Mouse (Mus musculus) midbrain, postnatal 0 days (tissue): Measurements from ENCODE around the gene Igfbp7. TPM values are rescaled to one million over a fixed set of nuclear protein-coding genes. Genes with fewer than 3 reads are reported as not detected.

ENCODE experiments used
- ATAC-seq: fragments of 200-750 bp; cut with Nextera tagmentation; 2 replicates; pipeline ENCODE4 v1.8.0; 2017; ENCODE audit warnings: moderate number of reproducible peaks, mild to moderate bottlenecking, moderate TSS enrichment, moderate library complexity; ENCODE audit not compliant: low FRiP score
- DNase-seq: peaks from one replicate; pipeline ENCODE4 v3.0.0-alpha.2; 2015; ENCODE audit warnings: low spot score
- H3K27ac ChIP-seq: fragments of 300-500 bp; sonication (generic); 2 replicates; pipeline ENCODE4 v1.5.1; 2014; ENCODE audit warnings: low read depth, mild to moderate bottlenecking, low read length, mixed read lengths
- H3K27me3 ChIP-seq: fragments of 300-500 bp; sonication (generic); 2 replicates; pipeline ENCODE4 v1.6.1; 2014; ENCODE audit warnings: low read length, control low read depth, mixed read lengths; ENCODE audit not compliant: insufficient read depth
- H3K36me3 ChIP-seq: fragments of 300-500 bp; sonication (generic); 2 replicates; pipeline ENCODE4 v1.6.1; 2014; ENCODE audit warnings: low read length, control low read depth, mixed read lengths; ENCODE audit not compliant: insufficient read depth
- H3K4me1 ChIP-seq: fragments of 300-500 bp; sonication (generic); 2 replicates; pipeline ENCODE4 v1.6.1; 2014; ENCODE audit warnings: mild to moderate bottlenecking, control low read depth, antibody characterized with exemption, low read length, mixed read lengths; ENCODE audit not compliant: insufficient read depth
- H3K4me2 ChIP-seq: fragments of 300-500 bp; sonication (generic); 2 replicates; pipeline ENCODE4 v1.6.1; 2014; ENCODE audit warnings: low read depth, mild to moderate bottlenecking, low read length, mixed read lengths; ENCODE audit not compliant: poor library complexity, severe bottlenecking
- H3K4me3 ChIP-seq: fragments of 300-500 bp; sonication (generic); 2 replicates; pipeline ENCODE4 v1.5.1; 2014; ENCODE audit warnings: low read depth, mild to moderate bottlenecking, low read length, moderate library complexity
- H3K9ac ChIP-seq: fragments of 300-500 bp; sonication (generic); replicated peaks from 2 replicates; pipeline ENCODE4 v1.6.1; 2014; ENCODE audit warnings: mild to moderate bottlenecking, low read length, moderate library complexity, mixed read lengths; ENCODE audit not compliant: poor library complexity, severe bottlenecking
- H3K9me3 ChIP-seq: fragments of 300-500 bp; sonication (generic); 2 replicates; pipeline ENCODE4 v1.6.1; 2016; ENCODE audit warnings: low read length, control low read depth
- CTCF ChIP-seq: IDR thresholded peaks from 2 replicates; pipeline ENCODE4 v1.5.1; 2016; ENCODE audit warnings: antibody characterized with exemption, mild to moderate bottlenecking
- WGBS: fragments of 180-500 bp; shearing (Covaris S2); extraction: QIAGEN DNeasy Blood & Tissue Kit; methylation state at CpG from one replicate; pipeline ENCODE4 v1.1.7; 2014; 5-methylcytosine and 5-hydroxymethylcytosine counted together
- polyA plus RNA-seq: library from polyadenylated mRNA; unstranded; fragments of >200 nt; fragmentation: Nextera tagmentation; extraction: Ambion mirVana; gene quantifications from 2 replicates; pipeline ENCODE4 v1.2.1, GENCODE M21; 2015
- total RNA-seq: library from RNA; depleted of rRNA; stranded (reverse); fragments of >200 nt; gene quantifications from 2 replicates; pipeline ENCODE4 v1.2.3, GENCODE M21; 2014

Gene Igfbp7
- total and polyA plus RNA-seq, 2 experiments from 2014 or later: 44.6 to 77.3 TPM

DNA sequence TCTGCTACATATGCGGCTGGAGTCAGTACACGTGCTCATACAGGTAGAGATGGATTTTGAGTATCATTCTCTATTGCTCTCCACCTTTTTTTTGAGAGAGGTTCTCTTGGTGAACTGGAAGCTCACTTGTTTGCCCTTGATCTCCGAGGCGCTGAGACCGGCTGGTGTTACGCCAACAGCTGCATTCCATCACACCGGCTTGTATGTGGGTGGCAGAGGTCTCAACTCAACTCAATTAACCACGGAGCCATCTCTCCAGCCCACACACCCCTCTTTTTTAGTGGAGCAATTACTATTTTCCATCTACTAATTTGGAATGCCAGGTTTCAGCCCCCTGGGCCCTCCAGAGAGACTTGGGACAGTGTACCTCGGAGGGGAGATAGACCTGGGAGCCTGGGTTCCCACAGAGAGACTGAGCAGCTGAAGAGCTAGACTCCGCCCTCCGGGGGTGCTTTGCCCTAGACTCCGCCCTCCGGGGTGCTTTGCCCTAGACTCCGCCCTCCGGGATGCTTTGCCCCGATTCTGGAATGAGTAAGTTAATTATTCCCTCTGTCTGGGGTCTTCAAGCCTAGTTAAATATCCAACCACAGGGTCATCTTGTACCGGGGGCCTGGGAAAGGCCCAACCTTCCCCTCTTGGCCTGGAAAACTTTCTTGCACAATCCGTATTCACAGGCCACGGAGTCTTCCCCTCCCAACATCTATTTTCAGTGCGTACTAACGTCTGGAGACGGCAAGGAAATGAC lies 50.3 kb downstream of the Igfbp7 start:
- H3K4me2 ChIP-seq: peak overlapping the region; percentile 50
- TF ChIP-seq CTCF: no peak
- H3K9me3 ChIP-seq: no peaks in the 10 kb centered on the region
- H3K27ac ChIP-seq: peak overlapping the region; percentile 51; the same call in 1 of the 2 replicates
- no peaks in the 10 kb centered on the region for H3K4me1 ChIP-seq
- no peaks in the 10 kb centered on the region for H3K27me3 ChIP-seq
- no peak for ATAC-seq
- H3K36me3 ChIP-seq: no peaks in the 10 kb centered on the region
- H3K9ac ChIP-seq: no peak overlapping the region
- 22% methylated on average over 22 of the region's 22 CpGs for WGBS
- peak overlapping the region; percentile 23 for H3K4me3 ChIP-seq
- DNase-seq: no peak

DNA sequence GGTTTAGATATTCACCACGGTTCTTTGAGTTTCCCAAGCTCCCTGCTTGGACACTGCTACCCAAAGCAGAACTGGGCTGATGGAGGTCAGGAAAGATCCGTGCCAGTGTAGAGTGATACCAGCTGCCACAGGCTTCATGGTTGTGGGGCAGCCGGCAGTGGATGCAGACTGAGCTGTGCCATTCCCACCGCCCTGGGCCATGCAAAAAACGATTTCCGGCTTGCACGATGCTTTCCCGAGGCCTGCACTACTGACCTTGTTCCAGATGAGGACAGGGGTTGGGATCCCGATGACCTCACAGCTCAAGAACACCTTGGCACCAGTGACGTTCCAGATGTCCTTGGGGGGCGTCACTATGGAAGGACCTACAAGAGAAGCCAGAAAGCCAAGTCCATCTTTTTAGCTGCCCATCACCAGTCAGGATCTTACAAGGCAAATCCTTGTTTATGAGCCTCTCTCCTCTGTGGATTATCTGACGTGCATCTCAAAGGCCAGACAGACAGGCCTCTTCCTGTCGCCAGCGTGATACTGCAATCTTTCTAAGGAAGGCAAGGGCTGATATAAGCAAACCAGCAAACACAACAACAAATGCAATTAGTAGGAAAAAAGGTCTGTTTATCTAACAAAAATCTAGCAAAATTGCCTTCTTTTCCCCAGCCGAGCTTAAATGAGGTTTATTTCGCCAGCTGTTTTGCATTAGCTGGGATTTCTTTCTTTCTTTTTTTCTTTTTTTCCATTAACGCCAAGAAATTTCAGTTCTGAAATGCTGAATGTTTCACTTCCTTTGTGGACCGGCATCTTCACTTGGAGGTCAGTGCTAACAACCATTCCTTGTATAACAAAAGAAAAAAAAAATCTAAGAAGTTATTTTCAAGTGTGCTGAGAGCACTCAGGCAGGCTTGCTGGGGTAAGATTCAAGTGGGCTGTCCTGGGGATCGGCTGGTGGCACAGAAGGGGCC lies 52.3 kb downstream of the Igfbp7 start:
- DNase-seq (no peak), ATAC-seq (no peak)
- no peak for TF ChIP-seq CTCF
- H3K9me3 ChIP-seq: no peaks in the 10 kb centered on the region
- H3K4me1 ChIP-seq: no peaks in the 10 kb centered on the region
- no peaks in the 10 kb centered on the region for H3K27me3 ChIP-seq
- no peak overlapping the region for H3K27ac ChIP-seq
- H3K4me3 ChIP-seq: no peak overlapping the region
- no peak overlapping the region for H3K4me2 ChIP-seq
- 84% methylated on average over 19 of the region's 19 CpGs for WGBS
- no peaks in the 10 kb centered on the region for H3K36me3 ChIP-seq
- no peak overlapping the region for H3K9ac ChIP-seq

DNA sequence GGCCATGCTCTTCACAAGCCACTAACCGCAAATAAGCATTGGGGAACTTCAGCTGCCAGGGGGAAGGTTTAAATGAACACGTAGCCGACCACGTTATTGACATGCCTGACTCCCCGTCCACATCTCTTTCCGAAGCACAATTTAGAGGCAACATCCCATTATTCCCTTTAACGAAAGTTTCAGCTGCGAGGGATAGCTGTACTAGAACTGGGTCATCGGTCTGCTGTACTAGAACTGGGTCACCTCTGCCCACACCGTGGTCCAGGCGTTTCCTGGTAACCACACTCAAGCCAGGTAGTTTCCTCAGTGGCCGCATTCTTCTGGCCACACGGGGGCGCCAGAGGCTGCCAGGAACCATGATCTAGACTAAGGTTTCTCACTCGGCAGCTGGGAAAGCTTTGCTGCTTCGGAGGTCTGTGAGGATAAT lies 53.5 kb downstream of the Igfbp7 start:
- peak overlapping the region; percentile 51 for H3K4me2 ChIP-seq
- DNase-seq: peak; percentile 94
- H3K27ac ChIP-seq: no peak overlapping the region
- TF ChIP-seq CTCF: peak; percentile 99
- peaks cover 8% of the 10 kb centered on the region; the same call in 1 of the 2 replicates for H3K36me3 ChIP-seq
- H3K27me3 ChIP-seq: no peaks in the 10 kb centered on the region
- WGBS: 9% methylated on average over 16 of the region's 16 CpGs
- no peaks in the 10 kb centered on the region for H3K4me1 ChIP-seq
- H3K9ac ChIP-seq: no peak overlapping the region
- peak; percentile 79 for ATAC-seq
- peak overlapping the region; percentile 27 for H3K4me3 ChIP-seq
- H3K9me3 ChIP-seq: no peaks in the 10 kb centered on the region

DNA sequence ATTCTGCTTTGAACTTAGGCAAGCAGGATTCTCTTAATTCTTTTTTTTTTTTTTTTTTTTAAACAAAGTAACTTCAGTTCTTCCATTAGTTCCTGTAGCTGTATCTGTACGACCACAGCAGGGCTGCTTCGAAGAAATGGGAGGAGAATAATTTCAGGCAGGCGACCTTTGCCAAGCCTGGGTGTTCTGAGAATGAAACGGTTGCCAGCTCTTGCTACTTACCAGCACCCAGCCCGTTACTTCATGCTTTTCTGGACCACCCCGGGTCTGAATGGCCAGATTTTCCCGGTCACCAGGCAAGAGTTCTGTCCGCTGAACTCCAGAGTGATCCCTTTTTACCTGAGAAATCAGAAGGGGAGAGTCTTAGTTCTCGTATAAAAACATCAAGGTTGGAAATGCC lies 56.1 kb downstream of the Igfbp7 start:
- H3K4me3 ChIP-seq: no peak overlapping the region
- H3K27me3 ChIP-seq: no peaks in the 10 kb centered on the region
- H3K4me2 ChIP-seq: no peak overlapping the region
- H3K36me3 ChIP-seq: peaks cover 26% of the 10 kb centered on the region
- no peak for ATAC-seq
- whole genome bisulfite sequencing: 74% methylated on average over 9 of the region's 9 CpGs
- DNase-seq: no peak
- H3K9me3 ChIP-seq: no peaks in the 10 kb centered on the region
- no peak for TF ChIP-seq CTCF
- H3K9ac ChIP-seq: no peak overlapping the region
- H3K4me1 ChIP-seq: no peaks in the 10 kb centered on the region
- H3K27ac ChIP-seq: no peak overlapping the region

DNA sequence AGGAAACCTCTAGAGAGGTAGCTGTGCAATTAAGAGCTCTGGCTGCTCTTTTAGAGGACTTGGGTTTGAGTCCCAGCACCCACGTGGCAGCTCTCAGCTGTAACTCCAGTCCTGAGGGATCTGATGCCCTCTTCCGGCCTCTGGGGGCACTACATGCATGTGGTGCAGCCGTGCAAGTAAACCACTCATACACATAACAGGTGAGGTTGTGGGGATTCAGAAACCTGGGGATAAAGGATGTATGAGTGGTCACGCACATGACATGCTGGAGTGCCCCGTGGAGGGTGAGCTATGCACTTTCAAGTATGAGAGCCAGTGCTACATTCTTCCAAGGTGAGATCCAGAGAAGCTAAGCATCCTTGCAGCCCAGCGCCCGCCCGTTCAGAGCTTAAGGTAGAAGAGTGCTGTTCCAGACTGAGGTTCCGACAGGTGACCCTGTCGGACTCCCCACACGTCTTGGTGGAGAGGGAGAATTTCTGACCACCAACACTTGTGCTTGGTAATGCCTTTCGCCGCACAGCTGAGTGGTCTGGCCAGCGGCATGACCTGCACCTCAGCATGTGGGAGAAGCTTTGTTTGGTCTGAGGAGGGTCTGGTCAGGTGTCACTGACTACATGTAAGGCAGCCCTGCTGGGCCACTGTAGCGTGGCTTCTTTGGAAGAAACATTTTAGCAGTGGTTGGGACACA lies 57.7 kb downstream of the Igfbp7 start:
- DNase-seq (no peak), ATAC-seq (no peak)
- Histone ChIP-seq H3K9ac (no peak overlapping the region), H3K27me3 (no peaks in the 10 kb centered on the region), H3K4me3 (no peak overlapping the region), H3K4me1 (no peaks in the 10 kb centered on the region), H3K9me3 (no peaks in the 10 kb centered on the region), H3K4me2 (no peak overlapping the region), H3K36me3 (peaks cover 33% of the 10 kb centered on the region), H3K27ac (no peak overlapping the region)
- no peak for TF ChIP-seq CTCF
- WGBS: 91% methylated on average over 15 of the region's 15 CpGs
